Mouse (Mus musculus): ENCODE results near the gene Prdm16. TPM values are rescaled to one million over a fixed set of nuclear protein-coding genes. Genes with fewer than 3 reads are reported as not detected.

Prdm16 gene
- polyA plus RNA-seq, 1 experiment from 2014 or later, result 39.0 TPM

- Histone ChIP-seq H3K27me3 (no peaks in the 10 kb centered on the region), H3K4me2 (no peak overlapping the region), H3K4me3 (no peak overlapping the region), H3K27ac (no peak overlapping the region), H3K9me3 (no peaks in the 10 kb centered on the region), H3K36me3 (no peaks in the 10 kb centered on the region), H3K4me1 (0 out of 2 replicates have a peak, but pooled peaks cover 3% of the 10 kb centered on the region), H3K9ac (no peak overlapping the region)
- 58% methylated on average over 9 of the region's 9 CpGs for WGBS
- no peak for ATAC-seq (ENCODE audit: insufficient number of reproducible peaks, insufficient read depth, low FRiP score, low TSS enrichment, low read depth)
These were observed 326.0 kb downstream of the Prdm16 start for GRCm38 (mm10) chr4:154310576-154311262.

GRCm38 (mm10) chr4:154309131-154309530, 327.5 kb downstream of the Prdm16 start:
- Histone ChIP-seq H3K4me2 (no peak overlapping the region), H3K9ac (no peak overlapping the region), H3K9me3 (no peaks in the 10 kb centered on the region), H3K4me1 (0 out of 2 replicates have a peak, but pooled peaks cover 3% of the 10 kb centered on the region), H3K27me3 (no peaks in the 10 kb centered on the region), H3K4me3 (no peak overlapping the region), H3K36me3 (no peaks in the 10 kb centered on the region), H3K27ac (no peak overlapping the region)
- no peak for ATAC-seq (ENCODE audit: insufficient number of reproducible peaks, insufficient read depth, low FRiP score, low TSS enrichment, low read depth)
- 84% methylated on average over 2 of the region's 2 CpGs for WGBS

GRCm38 (mm10) chr4:154301466-154301881, 335.2 kb downstream of the Prdm16 start, which contains the start of gene Arhgef16:
TSS of gene Arhgef16 (minus strand) at chr4:154301676.
- WGBS, result 27% methylated on average over 7 of the region's 7 CpGs

GRCm38 (mm10) chr4:154299541-154300271, 337.0 kb downstream of the Prdm16 start:
- no peak overlapping the region; the same call in 1 of the 2 replicates for H3K27ac ChIP-seq
- H3K36me3 ChIP-seq, result no peaks in the 10 kb centered on the region
- ATAC-seq (ENCODE audit: insufficient number of reproducible peaks, insufficient read depth, low FRiP score, low TSS enrichment, low read depth), result peak; percentile 50
- H3K4me2 ChIP-seq, result peak overlapping the region; percentile 96
- WGBS, result under 1% methylated on average over 65 of the region's 66 CpGs
- peaks cover 33% of the 10 kb centered on the region for H3K27me3 ChIP-seq
- H3K9ac ChIP-seq, result peak overlapping the region; percentile 71
- no peaks in the 10 kb centered on the region for H3K9me3 ChIP-seq
- H3K4me1 ChIP-seq, result peaks cover 20% of the 10 kb centered on the region
- H3K4me3 ChIP-seq, result peak overlapping the region; percentile 56

More at GRCm38 (mm10) chr4:154301466-154301881, 335.2 kb downstream of the Prdm16 start, which contains the start of gene Arhgef16:
- no peak within 1 kb of the TSS for H3K27ac ChIP-seq
- H3K36me3 ChIP-seq, result no peaks in the 10 kb centered on the region
- no peak within 1 kb of the TSS; the same call in 1 of the 2 replicates for H3K4me3 ChIP-seq
- ATAC-seq (ENCODE audit: insufficient number of reproducible peaks, insufficient read depth, low FRiP score, low TSS enrichment, low read depth), result no peak
- peaks cover 20% of the 10 kb centered on the region for H3K4me1 ChIP-seq
- H3K9me3 ChIP-seq, result no peaks in the 10 kb centered on the region
- no peak within 1 kb of the TSS for H3K9ac ChIP-seq
- peaks cover 33% of the 10 kb centered on the region for H3K27me3 ChIP-seq
- no peak within 1 kb of the TSS for H3K4me2 ChIP-seq

- Histone ChIP-seq H3K9me3 (no peaks in the 10 kb centered on the region), H3K4me3 (no peak overlapping the region), H3K27me3 (peaks cover 33% of the 10 kb centered on the region), H3K27ac (no peak overlapping the region), H3K9ac (no peak overlapping the region), H3K4me2 (no peak overlapping the region), H3K36me3 (no peaks in the 10 kb centered on the region), H3K4me1 (peaks cover 35% of the 10 kb centered on the region)
- 42% methylated on average over 9 of the region's 9 CpGs for WGBS
- ATAC-seq (ENCODE audit: insufficient number of reproducible peaks, insufficient read depth, low FRiP score, low TSS enrichment, low read depth), result no peak
These were observed 338.9 kb downstream of the Prdm16 start for GRCm38 (mm10) chr4:154297761-154298160.

- peak overlapping the region; percentile 55; the same call in 1 of the 2 replicates for H3K27ac ChIP-seq
- no peaks in the 10 kb centered on the region for H3K36me3 ChIP-seq
- no peak for ATAC-seq (ENCODE audit: insufficient number of reproducible peaks, insufficient read depth, low FRiP score, low TSS enrichment, low read depth)
- 0 out of 2 replicates have a peak overlapping the region, but pooled peaks have one; percentile 36 for H3K9ac ChIP-seq
- peaks cover 11% of the 10 kb centered on the region for H3K27me3 ChIP-seq
- no peaks in the 10 kb centered on the region for H3K9me3 ChIP-seq
- H3K4me1 ChIP-seq, result peaks cover 22% of the 10 kb centered on the region
- H3K4me3 ChIP-seq, result no peak overlapping the region
- WGBS, result 40% methylated on average over 8 of the region's 8 CpGs
- H3K4me2 ChIP-seq, result no peak overlapping the region
These were observed 342.4 kb downstream of the Prdm16 start for GRCm38 (mm10) chr4:154294262-154294731.

GRCm38 (mm10) chr4:154293735-154294201, 342.9 kb downstream of the Prdm16 start:
- no peaks in the 10 kb centered on the region for H3K36me3 ChIP-seq
- no peak overlapping the region for H3K4me3 ChIP-seq
- no peaks in the 10 kb centered on the region for H3K9me3 ChIP-seq
- H3K4me1 ChIP-seq, result peaks cover 19% of the 10 kb centered on the region
- peaks cover 5% of the 10 kb centered on the region for H3K27me3 ChIP-seq
- 0 out of 2 replicates have a peak overlapping the region, but pooled peaks have one; percentile 36 for H3K9ac ChIP-seq
- 27% methylated on average over 4 of the region's 4 CpGs for WGBS
- H3K27ac ChIP-seq, result peak overlapping the region; percentile 55; the same call in 1 of the 2 replicates
- H3K4me2 ChIP-seq, result no peak overlapping the region
- no peak for ATAC-seq (ENCODE audit: insufficient number of reproducible peaks, insufficient read depth, low FRiP score, low TSS enrichment, low read depth)

GRCm38 (mm10) chr4:154283671-154284070, 353.0 kb downstream of the Prdm16 start:
- no peaks in the 10 kb centered on the region for H3K9me3 ChIP-seq
- 68% methylated on average over 7 of the region's 7 CpGs for WGBS
- H3K27me3 ChIP-seq, result no peaks in the 10 kb centered on the region
- no peak overlapping the region for H3K27ac ChIP-seq
- ATAC-seq (ENCODE audit: insufficient number of reproducible peaks, insufficient read depth, low FRiP score, low TSS enrichment, low read depth), result no peak
- no peak overlapping the region for H3K4me3 ChIP-seq
- peaks cover 14% of the 10 kb centered on the region; the same call in 1 of the 2 replicates for H3K4me1 ChIP-seq
- peak overlapping the region; percentile 11; the same call in 1 of the 2 replicates for H3K9ac ChIP-seq
- H3K4me2 ChIP-seq, result no peak overlapping the region
- H3K36me3 ChIP-seq, result no peaks in the 10 kb centered on the region

GRCm38 (mm10) chr4:154279481-154279880, 357.2 kb downstream of the Prdm16 start:
- Histone ChIP-seq H3K9ac (no peak overlapping the region), H3K36me3 (peaks cover 30% of the 10 kb centered on the region), H3K27ac (no peak overlapping the region), H3K4me3 (no peak overlapping the region), H3K4me1 (peaks cover 9% of the 10 kb centered on the region; the same call in 1 of the 2 replicates), H3K9me3 (no peaks in the 10 kb centered on the region), H3K27me3 (no peaks in the 10 kb centered on the region), H3K4me2 (no peak overlapping the region)
- 81% methylated on average over 9 of the region's 9 CpGs for WGBS
- ATAC-seq (ENCODE audit: insufficient number of reproducible peaks, insufficient read depth, low FRiP score, low TSS enrichment, low read depth), result no peak

GRCm38 (mm10) chr4:154273000-154273399, 363.7 kb downstream of the Prdm16 start:
- no peak overlapping the region for H3K4me2 ChIP-seq
- no peak overlapping the region for H3K4me3 ChIP-seq
- ATAC-seq (ENCODE audit: insufficient number of reproducible peaks, insufficient read depth, low FRiP score, low TSS enrichment, low read depth), result no peak
- 48% methylated on average over 3 of the region's 3 CpGs for WGBS
- no peaks in the 10 kb centered on the region for H3K27me3 ChIP-seq
- H3K27ac ChIP-seq, result no peak overlapping the region
- H3K4me1 ChIP-seq, result 0 out of 2 replicates have a peak, but pooled peaks cover 6% of the 10 kb centered on the region
- no peaks in the 10 kb centered on the region for H3K9me3 ChIP-seq
- peaks cover 89% of the 10 kb centered on the region for H3K36me3 ChIP-seq
- no peak overlapping the region for H3K9ac ChIP-seq

- Histone ChIP-seq H3K36me3 (peaks cover 94% of the 10 kb centered on the region), H3K4me2 (no peak overlapping the region), H3K27me3 (no peaks in the 10 kb centered on the region), H3K4me1 (0 out of 2 replicates have a peak, but pooled peaks cover 6% of the 10 kb centered on the region), H3K9ac (0 out of 2 replicates have a peak overlapping the region, but pooled peaks have one; percentile 6), H3K9me3 (no peaks in the 10 kb centered on the region), H3K4me3 (no peak overlapping the region), H3K27ac (no peak overlapping the region)
- ATAC-seq (ENCODE audit: insufficient number of reproducible peaks, insufficient read depth, low FRiP score, low TSS enrichment, low read depth), result no peak
- WGBS, result 34% methylated on average over 10 of the region's 10 CpGs
These were observed 367.2 kb downstream of the Prdm16 start for GRCm38 (mm10) chr4:154269520-154269919.
